Mouse (Mus musculus) layer of hippocampus, postnatal 10 days (tissue): ENCODE measurements around the gene Vmn1r5. TPM values are rescaled to one million over a fixed set of nuclear protein-coding genes. Genes with fewer than 3 reads are reported as not detected.
"Not testable (repeated sequence)": the region's sequence is repeated elsewhere in the genome, so short reads cannot be mapped to it uniquely, and the experiment has no call there.

Experiments used
- DNase-seq, 2 experiments: peaks; one replicate each; pipeline ENCODE4 v3.0.0; 2021; ENCODE audit warnings: low spot score in 2 of 2
- long read RNA-seq: library from polyadenylated mRNA; stranded (forward); transcript quantifications from one replicate; pipeline ENCODE4 v2.0.0, GENCODE M21; 2023
- total RNA-seq, 2 experiments: library from RNA; stranded (reverse); gene quantifications; 2 replicates each; pipeline ENCODE4 v1.2.3; 2021

The Vmn1r5 gene
- total RNA-seq: not detected
- long read RNA-seq: 0 reads

- no peak for DNase-seq
Measured at GRCm38 (mm10) chr6:56969973-56970372, at the start of gene Vmn1r5. TSS of gene Vmn1r5 (plus strand) at chr6:56970273.

- no peak for DNase-seq
Measured at GRCm38 (mm10) chr6:56923331-56923725, 46.7 kb upstream of the Vmn1r5 start.

- peak; percentile 85 to 92 for DNase-seq
Measured at GRCm38 (mm10) chr6:56923726-56924707, 46.1 kb upstream of the Vmn1r5 start, which contains the start of the genes Nt5c3 and Vmn1r4. TSS of gene Nt5c3 (minus strand) at chr6:56923932. TSS of gene Vmn1r4 (plus strand) at chr6:56924015.

GRCm38 (mm10) chr6:56931648-56932415 lies 38.2 kb upstream of the Vmn1r5 start:
- no peak for DNase-seq

GRCm38 (mm10) chr6:56932464-56932863 lies 37.6 kb upstream of the Vmn1r5 start:
- no peak for DNase-seq

GRCm38 (mm10) chr6:56934366-56934765 lies 35.7 kb upstream of the Vmn1r5 start:
- DNase-seq: no peak

- no peak for DNase-seq
Measured at GRCm38 (mm10) chr6:56956436-56956835, 13.6 kb upstream of the Vmn1r5 start.

- DNase-seq: no peak
Measured at GRCm38 (mm10) chr6:56996943-56997342, 26.9 kb downstream of the Vmn1r5 start, which contains the start of gene Vmn1r6. TSS of gene Vmn1r6 (plus strand) at chr6:56997243.

GRCm38 (mm10) chr6:57025224-57025623 lies 55.2 kb downstream of the Vmn1r5 start, which contains the start of gene Vmn1r7:
TSS of gene Vmn1r7 (minus strand) at chr6:57025324.
- not testable (repeated sequence) for DNase-seq

GRCm38 (mm10) chr6:57031984-57032383 lies 61.9 kb downstream of the Vmn1r5 start, which contains the start of gene Vmn1r8:
TSS of gene Vmn1r8 (plus strand) at chr6:57032284.
- DNase-seq: no peak

GRCm38 (mm10) chr6:57034674-57035073 lies 64.6 kb downstream of the Vmn1r5 start:
- DNase-seq: no peak

Other genes starting within 250 kb of the Vmn1r5 start
- gene Kbtbd2, start 172.5 kb upstream of the Vmn1r5 start, total RNA-seq: 10 to 100 TPM; 37.8 to 40.0 TPM
- 10 to 100 TPM; 39.0 to 40.2 TPM for gene Fkbp9, start 138.2 kb upstream of the Vmn1r5 start, total RNA-seq
- 10 to 100 TPM; 50.0 to 51.5 TPM for gene Nt5c3, start 46.3 kb upstream of the Vmn1r5 start, total RNA-seq
- under 1 TPM; 0.23 to 0.36 TPM for gene Vmn1r4, start 46.3 kb upstream of the Vmn1r5 start, total RNA-seq
- not detected for gene Vmn1r6, start 27.0 kb downstream of the Vmn1r5 start, total RNA-seq
- gene Vmn1r7, start 55.1 kb downstream of the Vmn1r5 start, total RNA-seq: not detected
- gene Vmn1r8, start 62.0 kb downstream of the Vmn1r5 start, total RNA-seq: not detected
- not detected for gene Vmn1r9, start 96.5 kb downstream of the Vmn1r5 start, total RNA-seq
- gene Vmn1r10, start 139.2 kb downstream of the Vmn1r5 start, total RNA-seq: not detected
- not detected for gene Vmn1r11, start 163.2 kb downstream of the Vmn1r5 start, total RNA-seq
- gene Vmn1r12, start 186.6 kb downstream of the Vmn1r5 start, total RNA-seq: not detected
- gene Vmn1r13, start 233.0 kb downstream of the Vmn1r5 start, total RNA-seq: not detected